Mouse (Mus musculus): ENCODE measurements around the gene Klf3. TPM values are rescaled to one million over a fixed set of nuclear protein-coding genes. Genes with fewer than 3 reads are reported as not detected.
A peak's percentile ranks its signal among the peaks of the same experiment; 100 is the strongest.

Gene Klf3
- polyA plus RNA-seq, 1 experiment, result 105 TPM

- H3K4me3 ChIP-seq (ENCODE audit: insufficient read depth, low read length), result no peak overlapping the region
- no peak overlapping the region for H3K27ac ChIP-seq (ENCODE audit: insufficient read depth, low read length)
- H3K4me1 ChIP-seq (ENCODE audit: control insufficient read depth, insufficient read depth, low read length), result peaks cover 23% of the 10 kb centered on the region
- TF ChIP-seq CTCF (IDR thresholded peaks at IDR 0.05; ENCODE audit: borderline replicate concordance, insufficient read depth, low read length), result no peak
Measured at GRCm38 (mm10) chr5:64815631-64816030, 12.4 kb downstream of the Klf3 start.

- peak overlapping the region; percentile 22; the same call in 1 of the 2 replicates for H3K27ac ChIP-seq (ENCODE audit: insufficient read depth, low read length)
- TF ChIP-seq POLR2A (IDR thresholded peaks at IDR 0.05; ENCODE audit: low read depth, low read length) (no peak), CTCF (IDR thresholded peaks at IDR 0.05; ENCODE audit: borderline replicate concordance, insufficient read depth, low read length) (no peak)
- peaks cover 22% of the 10 kb centered on the region for H3K4me1 ChIP-seq (ENCODE audit: control insufficient read depth, insufficient read depth, low read length)
- H3K4me3 ChIP-seq (ENCODE audit: insufficient read depth, low read length), result no peak overlapping the region
Measured at GRCm38 (mm10) chr5:64816290-64816973, 13.2 kb downstream of the Klf3 start.

- Histone ChIP-seq H3K4me1 (ENCODE audit: control insufficient read depth, insufficient read depth, low read length) (peaks cover 22% of the 10 kb centered on the region), H3K4me3 (ENCODE audit: insufficient read depth, low read length) (no peak overlapping the region), H3K27ac (ENCODE audit: insufficient read depth, low read length) (peak overlapping the region; percentile 22; the same call in 1 of the 2 replicates)
- no peak for TF ChIP-seq POLR2A (IDR thresholded peaks at IDR 0.05; ENCODE audit: low read depth, low read length)
- TF ChIP-seq CTCF (IDR thresholded peaks at IDR 0.05; ENCODE audit: borderline replicate concordance, insufficient read depth, low read length), result no peak
Measured at GRCm38 (mm10) chr5:64816974-64817296, 13.7 kb downstream of the Klf3 start.

GRCm38 (mm10) chr5:64819390-64819789 lies 16.2 kb downstream of the Klf3 start:
- Histone ChIP-seq H3K27ac (ENCODE audit: insufficient read depth, low read length) (no peak overlapping the region), H3K4me1 (ENCODE audit: control insufficient read depth, insufficient read depth, low read length) (peaks cover 17% of the 10 kb centered on the region), H3K4me3 (ENCODE audit: insufficient read depth, low read length) (no peak overlapping the region)
- no peak for TF ChIP-seq CTCF (IDR thresholded peaks at IDR 0.05; ENCODE audit: borderline replicate concordance, insufficient read depth, low read length)
- TF ChIP-seq POLR2A (IDR thresholded peaks at IDR 0.05; ENCODE audit: low read depth, low read length), result no peak

- H3K4me1 ChIP-seq (ENCODE audit: control insufficient read depth, insufficient read depth, low read length), result peaks cover 15% of the 10 kb centered on the region; the same call in 1 of the 2 replicates
- no peak overlapping the region for H3K27ac ChIP-seq (ENCODE audit: insufficient read depth, low read length)
- no peak overlapping the region for H3K4me3 ChIP-seq (ENCODE audit: insufficient read depth, low read length)
- no peak for TF ChIP-seq POLR2A (IDR thresholded peaks at IDR 0.05; ENCODE audit: low read depth, low read length)
- no peak for TF ChIP-seq CTCF (IDR thresholded peaks at IDR 0.05; ENCODE audit: borderline replicate concordance, insufficient read depth, low read length)
Measured at GRCm38 (mm10) chr5:64820138-64820537, 16.9 kb downstream of the Klf3 start.

- no peak overlapping the region for H3K27ac ChIP-seq (ENCODE audit: insufficient read depth, low read length)
- no peak for TF ChIP-seq CTCF (IDR thresholded peaks at IDR 0.05; ENCODE audit: borderline replicate concordance, insufficient read depth, low read length)
- no peak for TF ChIP-seq POLR2A (IDR thresholded peaks at IDR 0.05; ENCODE audit: low read depth, low read length)
- H3K4me3 ChIP-seq (ENCODE audit: insufficient read depth, low read length), result no peak overlapping the region
- peaks cover 7% of the 10 kb centered on the region; the same call in 1 of the 2 replicates for H3K4me1 ChIP-seq (ENCODE audit: control insufficient read depth, insufficient read depth, low read length)
Measured at GRCm38 (mm10) chr5:64821294-64821693, 18.1 kb downstream of the Klf3 start.

- H3K27ac ChIP-seq (ENCODE audit: insufficient read depth, low read length), result no peak overlapping the region
- no peak for TF ChIP-seq CTCF (IDR thresholded peaks at IDR 0.05; ENCODE audit: borderline replicate concordance, insufficient read depth, low read length)
- no peak overlapping the region for H3K4me3 ChIP-seq (ENCODE audit: insufficient read depth, low read length)
- H3K4me1 ChIP-seq (ENCODE audit: control insufficient read depth, insufficient read depth, low read length), result peaks cover 2% of the 10 kb centered on the region; the same call in 1 of the 2 replicates
Measured at GRCm38 (mm10) chr5:64821964-64822363, 18.8 kb downstream of the Klf3 start.

- no peak overlapping the region for H3K27ac ChIP-seq (ENCODE audit: insufficient read depth, low read length)
- no peaks in the 10 kb centered on the region for H3K4me1 ChIP-seq (ENCODE audit: control insufficient read depth, insufficient read depth, low read length)
- H3K4me3 ChIP-seq (ENCODE audit: insufficient read depth, low read length), result no peak overlapping the region
- no peak for TF ChIP-seq POLR2A (IDR thresholded peaks at IDR 0.05; ENCODE audit: low read depth, low read length)
- no peak for TF ChIP-seq CTCF (IDR thresholded peaks at IDR 0.05; ENCODE audit: borderline replicate concordance, insufficient read depth, low read length)
Measured at GRCm38 (mm10) chr5:64823431-64823830, 20.2 kb downstream of the Klf3 start.

- no peak for TF ChIP-seq POLR2A (IDR thresholded peaks at IDR 0.05; ENCODE audit: low read depth, low read length)
- TF ChIP-seq CTCF (IDR thresholded peaks at IDR 0.05; ENCODE audit: borderline replicate concordance, insufficient read depth, low read length), result no peak
Measured at GRCm38 (mm10) chr5:64824765-64825164, 21.6 kb downstream of the Klf3 start.

GRCm38 (mm10) chr5:64825496-64825895 lies 22.3 kb downstream of the Klf3 start:
- Histone ChIP-seq H3K4me3 (ENCODE audit: insufficient read depth, low read length) (no peak overlapping the region), H3K27ac (ENCODE audit: insufficient read depth, low read length) (no peak overlapping the region), H3K4me1 (ENCODE audit: control insufficient read depth, insufficient read depth, low read length) (no peaks in the 10 kb centered on the region)
- no peak for TF ChIP-seq CTCF (IDR thresholded peaks at IDR 0.05; ENCODE audit: borderline replicate concordance, insufficient read depth, low read length)
- no peak for TF ChIP-seq POLR2A (IDR thresholded peaks at IDR 0.05; ENCODE audit: low read depth, low read length)

More at GRCm38 (mm10) chr5:64824765-64825164, 21.6 kb downstream of the Klf3 start:
- Histone ChIP-seq H3K4me3 (ENCODE audit: insufficient read depth, low read length) (no peak overlapping the region), H3K4me1 (ENCODE audit: control insufficient read depth, insufficient read depth, low read length) (no peaks in the 10 kb centered on the region), H3K27ac (ENCODE audit: insufficient read depth, low read length) (no peak overlapping the region)

Measured in embryonic fibroblast, embryonic 13.5 days (primary cell).